Mouse (Mus musculus): ENCODE data around the gene Pik3r3.

DNA sequence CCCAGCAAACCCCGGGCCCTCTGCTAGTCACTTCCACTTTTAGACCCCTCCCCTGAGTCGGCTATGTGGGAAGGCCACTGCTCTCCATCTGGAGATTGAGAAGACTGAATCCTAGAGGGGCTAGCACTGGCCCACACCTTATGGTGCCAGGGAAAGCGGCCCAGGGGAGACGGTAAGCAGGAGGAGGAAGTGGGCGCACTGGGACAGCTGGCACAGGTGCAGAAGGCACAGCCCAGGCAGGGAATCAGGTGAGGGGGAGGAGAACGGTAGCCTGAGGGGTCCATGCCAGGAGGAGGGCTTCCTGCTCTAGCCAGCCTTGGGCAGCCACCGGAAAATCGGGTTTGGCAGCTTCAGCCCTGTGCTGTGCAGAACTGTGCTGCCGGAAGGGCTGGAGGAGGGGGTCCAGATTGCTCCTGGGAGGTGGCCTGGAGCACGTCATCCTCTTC lies 44.9 kb upstream of the Pik3r3 start:
- TF ChIP-seq CTCF (IDR thresholded peaks at IDR 0.05; ENCODE audit: insufficient read depth, low read length): no peak
- peak; percentile 70; the same call in 1 of the 2 replicates for TF ChIP-seq POLR2A (IDR thresholded peaks at IDR 0.05; ENCODE audit: borderline replicate concordance, extremely low read depth, low read depth, low read length)
